Comparison of ENCODE assay signal across 16 mouse cellular contexts in genomic region chr5:73846096-73846782, GRCm38 (mm10).
DNase-seq lines count a peak whose midpoint lies in the region; ATAC-seq and TF ChIP-seq lines count a peak whose summit lies in the region.
"Had no signal": no experiment of that assay in that cellular context is flagged by ENCODE, and none has a peak within 500 bp of the region (broad histone marks: within the 10 kb centered on the region; RNA-seq: fewer than 3 reads in every experiment).

No protein-coding gene starts in this region.

- no peak for DNase-seq in heart, adult 2 months
- no peak for DNase-seq in heart, postnatal 14 days
- peak; percentile 82 for DNase-seq in lung, embryonic 14.5 days
- DNase-seq in lung, adult 2 months = no peak
- DNase-seq in ES-E14 (ENCODE audit: low read depth, low spot score) = no peak
- no peak for DNase-seq in frontal cortex, postnatal 36 days (ENCODE audit: low spot score in 2 of 2)
- DNase-seq: B cell, adult 2 months; cerebellum, adult 18-20 months; layer of hippocampus, postnatal 36 days; right cerebral cortex, postnatal 25 days had no signal

- H3K9ac ChIP-seq in heart, adult 2 months (ENCODE audit: low read depth, low read length) = no peak overlapping the region
- no peak overlapping the region for H3K9ac ChIP-seq in lung, embryonic 14.5 days
- H3K9ac ChIP-seq in ES-E14 (ENCODE audit: insufficient read depth, low read depth, low read length, poor library complexity, severe bottlenecking) = no peak overlapping the region
- no peak overlapping the region for H3K9ac ChIP-seq in embryonic facial prominence, embryonic 13.5 days
- no peak overlapping the region for H3K9ac ChIP-seq in hindbrain, embryonic 16.5 days (ENCODE audit: low read depth, low read length)
- H3K9ac ChIP-seq: forebrain, embryonic 13.5 days; intestine, embryonic 15.5 days; midbrain, embryonic 15.5 days had no signal

- 47% methylated on average over 12 of the region's 12 CpGs for WGBS in heart, adult 2 months
- 41% methylated on average over 12 of the region's 12 CpGs for WGBS in lung, embryonic 14.5 days
- 41% methylated on average over 12 of the region's 12 CpGs for WGBS in lung, adult 2 months
- 54% methylated on average over 12 of the region's 12 CpGs for WGBS in embryonic facial prominence, embryonic 13.5 days
- 63% methylated on average over 12 of the region's 12 CpGs for WGBS in hindbrain, embryonic 16.5 days

- peak; percentile 88 for ATAC-seq in lung, embryonic 14.5 days (ENCODE audit: insufficient read depth)
- ATAC-seq in embryonic facial prominence, embryonic 13.5 days (ENCODE audit: insufficient number of reproducible peaks, insufficient read depth, low FRiP score, low TSS enrichment, low read depth) = no peak
- no peak for ATAC-seq in hindbrain, embryonic 16.5 days
- ATAC-seq: forebrain, embryonic 13.5 days; intestine, embryonic 15.5 days; midbrain, embryonic 15.5 days had no signal

- H3K4me1 ChIP-seq in heart, adult 2 months (ENCODE audit: control insufficient read depth, insufficient read depth, low read length) = peaks cover 7% of the 10 kb centered on the region
- H3K4me1 ChIP-seq in lung, embryonic 14.5 days (ENCODE audit: insufficient read depth) = peaks cover 8% of the 10 kb centered on the region; the same call in 1 of the 2 replicates
- H3K4me1 ChIP-seq in lung, adult 2 months (ENCODE audit: control insufficient read depth, insufficient read depth, low read length) = no peaks in the 10 kb centered on the region
- peaks cover 0 to 1% of the 10 kb centered on the region in 2 experiments; a peak in 1 of 4 replicates for H3K4me1 ChIP-seq in ES-E14 (ENCODE audit: control insufficient read depth in 2 of 2, insufficient read depth in 2 of 2, low read length in 2 of 2, poor library complexity in 1 of 2)
- H3K4me1 ChIP-seq in embryonic facial prominence, embryonic 13.5 days = peaks cover 10% of the 10 kb centered on the region
- no peaks in the 10 kb centered on the region for H3K4me1 ChIP-seq in hindbrain, embryonic 16.5 days (ENCODE audit: control insufficient read depth, insufficient read depth, low read depth, low read length)
- H3K4me1 ChIP-seq: forebrain, embryonic 13.5 days; intestine, embryonic 15.5 days; midbrain, embryonic 15.5 days had no signal

- H3K79me2 ChIP-seq in heart, adult 2 months (replicated peaks; ENCODE audit: control insufficient read depth, insufficient read depth, low read length) = no peaks in the 10 kb centered on the region

- H3K4me3 ChIP-seq in heart, adult 2 months = 0 out of 2 replicates have a peak overlapping the region, but pooled peaks have one; percentile 16
- no peak overlapping the region for H3K4me3 ChIP-seq in lung, embryonic 14.5 days (ENCODE audit: low read depth, low read length)
- H3K4me3 ChIP-seq in lung, adult 2 months (replicated peaks; ENCODE audit: extremely low read depth, low read depth, low read length) = no peak overlapping the region
- H3K4me3 ChIP-seq in ES-E14 (ENCODE audit: insufficient read depth in 1 of 2, low read depth in 1 of 2, low read length in 2 of 2, poor library complexity in 1 of 2, severe bottlenecking in 1 of 2) = no peak overlapping the region
- H3K4me3 ChIP-seq in embryonic facial prominence, embryonic 13.5 days = no peak overlapping the region
- H3K4me3 ChIP-seq in hindbrain, embryonic 16.5 days (ENCODE audit: low read length) = no peak overlapping the region
- H3K4me3 ChIP-seq: forebrain, embryonic 13.5 days; intestine, embryonic 15.5 days; midbrain, embryonic 15.5 days had no signal

- no peak overlapping the region for H3K4me2 ChIP-seq in lung, embryonic 14.5 days
- H3K4me2 ChIP-seq in embryonic facial prominence, embryonic 13.5 days = no peak overlapping the region
- no peak overlapping the region for H3K4me2 ChIP-seq in hindbrain, embryonic 16.5 days (ENCODE audit: low read length)
- H3K4me2 ChIP-seq: forebrain, embryonic 13.5 days; heart, embryonic 11.5 days; intestine, embryonic 15.5 days; midbrain, embryonic 15.5 days had no signal

- intact Hi-C loops in heart, adult 2 months (cut with DNase I) = no loop called here
- intact Hi-C loops in heart, postnatal 14 days (cut with DNase I) = no loop called here

- H3K27me3 ChIP-seq in heart, adult 2 months (ENCODE audit: control insufficient read depth, insufficient read depth, low read length) = no peaks in the 10 kb centered on the region
- no peaks in the 10 kb centered on the region for H3K27me3 ChIP-seq in lung, embryonic 14.5 days (ENCODE audit: insufficient read depth, low read length)
- no peaks in the 10 kb centered on the region for H3K27me3 ChIP-seq in embryonic facial prominence, embryonic 13.5 days
- no peaks in the 10 kb centered on the region for H3K27me3 ChIP-seq in hindbrain, embryonic 16.5 days (replicated peaks; ENCODE audit: control insufficient read depth, insufficient read depth, low read length)
- H3K27me3 ChIP-seq: forebrain, embryonic 13.5 days; intestine, embryonic 15.5 days; midbrain, embryonic 15.5 days had no signal

- TF ChIP-seq POLR2A in heart, adult 2 months (IDR thresholded peaks at IDR 0.05; ENCODE audit: insufficient read depth, low read depth, low read length) = no peak
- TF ChIP-seq POLR2A in lung, adult 2 months (IDR thresholded peaks at IDR 0.05; ENCODE audit: borderline replicate concordance, extremely low read depth, low read depth, low read length) = no peak

- TF ChIP-seq EP300 in heart, adult 2 months (IDR thresholded peaks at IDR 0.05; ENCODE audit: insufficient read depth, low read depth, low read length) = no peak

- no peaks in the 10 kb centered on the region for H3K36me3 ChIP-seq in heart, adult 2 months (ENCODE audit: control insufficient read depth, insufficient read depth, low read length)
- H3K36me3 ChIP-seq in lung, embryonic 14.5 days (ENCODE audit: insufficient read depth) = no peaks in the 10 kb centered on the region
- H3K36me3 ChIP-seq in ES-E14 (ENCODE audit: control insufficient read depth, insufficient read depth, low read length, poor library complexity, severe bottlenecking) = no peaks in the 10 kb centered on the region
- no peaks in the 10 kb centered on the region for H3K36me3 ChIP-seq in embryonic facial prominence, embryonic 13.5 days
- no peaks in the 10 kb centered on the region for H3K36me3 ChIP-seq in hindbrain, embryonic 16.5 days (ENCODE audit: control insufficient read depth, insufficient read depth, low read length)
- H3K36me3 ChIP-seq: intestine, embryonic 15.5 days; midbrain, embryonic 15.5 days had no signal

- in situ Hi-C loops in ES-E14 (cut with MboI; ENCODE audit: low sequenced_read_pairs in 2 of 2, unreplicated experiment in 2 of 2) = no loop called here

- peak overlapping the region; percentile 61 for H3K27ac ChIP-seq in heart, adult 2 months
- H3K27ac ChIP-seq in lung, embryonic 14.5 days (ENCODE audit: low read depth) = peak overlapping the region; percentile 48; the same call in 1 of the 2 replicates
- H3K27ac ChIP-seq in ES-E14 (ENCODE audit: insufficient read depth, low read depth, low read length, poor library complexity, severe bottlenecking) = no peak overlapping the region
- peak overlapping the region; percentile 76 for H3K27ac ChIP-seq in embryonic facial prominence, embryonic 13.5 days
- no peak overlapping the region for H3K27ac ChIP-seq in hindbrain, embryonic 16.5 days (ENCODE audit: low read depth, low read length)
- H3K27ac ChIP-seq: forebrain, embryonic 13.5 days; intestine, embryonic 15.5 days; midbrain, embryonic 15.5 days had no signal

- no peak for TF ChIP-seq CTCF in heart, adult 2 months (IDR thresholded peaks at IDR 0.05)
- TF ChIP-seq CTCF in lung, embryonic 14.5 days (IDR thresholded peaks at IDR 0.05; ENCODE audit: low read depth) = no peak
- TF ChIP-seq CTCF in lung, adult 2 months (IDR thresholded peaks at IDR 0.05; ENCODE audit: insufficient read depth, low read length) = no peak

- no peaks in the 10 kb centered on the region for H3K9me3 ChIP-seq in lung, embryonic 14.5 days (ENCODE audit: low read depth, low read length)
- no peaks in the 10 kb centered on the region for H3K9me3 ChIP-seq in ES-E14 (ENCODE audit: control insufficient read depth, insufficient read depth, low read depth, low read length)
- no peaks in the 10 kb centered on the region for H3K9me3 ChIP-seq in embryonic facial prominence, embryonic 13.5 days
- H3K9me3 ChIP-seq in hindbrain, embryonic 16.5 days (ENCODE audit: control insufficient read depth, low read length) = no peaks in the 10 kb centered on the region
- H3K9me3 ChIP-seq: forebrain, embryonic 13.5 days; intestine, embryonic 15.5 days; midbrain, embryonic 15.5 days had no signal

TF ChIP-seq in ES-E14, 5 proteins besides CTCF, POLR2A, EP300 and RAD21:
- TF ChIP-seq ZC3H11A (IDR thresholded peaks at IDR 0.05; ENCODE audit: borderline replicate concordance, low read depth, low read length) = no peak
- 0 out of 2 replicates have a peak, but pooled peaks have one; percentile 7 for TF ChIP-seq MAFK (IDR thresholded peaks at IDR 0.05; ENCODE audit: insufficient read depth, low read depth, low read length)
- TF ChIP-seq ZNF384 (IDR thresholded peaks at IDR 0.05; ENCODE audit: low read depth, low read length) = no peak
- TF ChIP-seq CHD2 (IDR thresholded peaks at IDR 0.05; ENCODE audit: low read depth, low read length) = no peak
- no peak for TF ChIP-seq HCFC1 (IDR thresholded peaks at IDR 0.05; ENCODE audit: borderline replicate concordance, insufficient read depth, low read length)

Comparison
In these comparisons a context has a peak if more than half of its experiments do, and no peak if none do; other contexts are left out.
1. H3K27ac ChIP-seq: peak in heart, adult 2 months (single experiment), lung, embryonic 14.5 days (single experiment) and embryonic facial prominence, embryonic 13.5 days (single experiment); none in ES-E14 (single experiment) and hindbrain, embryonic 16.5 days (single experiment).